Mouse (Mus musculus) spleen, adult 10 weeks (tissue): ENCODE results near the gene Cyb561d2. TPM values are rescaled to one million over a fixed set of nuclear protein-coding genes. Genes with fewer than 3 reads are reported as not detected.

Experiments
- polyA plus RNA-seq: library from polyadenylated mRNA; stranded (reverse); fragments of 350-450 nt; fragmentation: Illumina TruSeq; extraction: RNeasy Lipid Tissue Mini Kit (QIAGEN cat#74804); gene quantifications from one replicate; pipeline ENCODE4 v1.2.3, GENCODE M21; 2015; ENCODE audit warnings: low replicate concordance; ENCODE audit not compliant: insufficient read depth

Gene Cyb561d2
- 11.6 TPM for polyA plus RNA-seq

GRCm38 (mm10) chr9:107541474-107542351 lies at the start of gene Cyb561d2, which contains the start of gene Nprl2:
Cyb561d2 (minus strand) TSS chr9:107542193.
Nprl2 (plus strand) TSS chr9:107542226.

GRCm38 (mm10) chr9:107586974-107587832 lies 45.2 kb upstream of the Cyb561d2 start, which contains the start of gene Ifrd2:
Ifrd2 (plus strand) TSS chr9:107587642.

GRCm38 (mm10) chr9:107580501-107581317 lies 38.7 kb upstream of the Cyb561d2 start, which contains the start of gene Hyal3:
Hyal3 (plus strand) TSS chr9:107580818.

GRCm38 (mm10) chr9:107578587-107578986 lies 36.6 kb upstream of the Cyb561d2 start, which contains the start of gene Naa80:
Naa80 (plus strand) TSS chr9:107578887.

GRCm38 (mm10) chr9:107576357-107577107 lies 34.5 kb upstream of the Cyb561d2 start, which contains the start of gene Hyal1:
Hyal1 (plus strand) TSS chr9:107576927.

GRCm38 (mm10) chr9:107567702-107568319 lies 25.8 kb upstream of the Cyb561d2 start, which contains the start of gene Hyal2:
Hyal2 (plus strand) TSS chr9:107567945.

GRCm38 (mm10) chr9:107563029-107563581 lies 21.1 kb upstream of the Cyb561d2 start, which contains the start of gene Tusc2:
Tusc2 (plus strand) TSS chr9:107563255.

GRCm38 (mm10) chr9:107551117-107551889 lies 9.3 kb upstream of the Cyb561d2 start, which contains the start of gene Rassf1:
Rassf1 (plus strand) TSS chr9:107551555.

GRCm38 (mm10) chr9:107547026-107547425 lies 5.0 kb upstream of the Cyb561d2 start, which contains the start of gene Zmynd10:
Zmynd10 (plus strand) TSS chr9:107547298.

GRCm38 (mm10) chr9:107533791-107534407 lies 8.1 kb downstream of the Cyb561d2 start, which contains the start of gene Tmem115:
Tmem115 (plus strand) TSS chr9:107533945.

Other genes with a start within 250 kb of the Cyb561d2 start
- 3.9 TPM for gene Cish, start 246.2 kb downstream of the Cyb561d2 start, polyA plus RNA-seq
- 12.2 TPM for gene Hemk1, start 203.8 kb downstream of the Cyb561d2 start, polyA plus RNA-seq
- 0.30 TPM for gene 6430571L13Rik, start 201.6 kb downstream of the Cyb561d2 start, polyA plus RNA-seq
- gene Cacna2d2, start 142.6 kb downstream of the Cyb561d2 start, polyA plus RNA-seq: 0.33 TPM
- gene Tmem115, start 8.2 kb downstream of the Cyb561d2 start, polyA plus RNA-seq: 5.3 TPM
- gene Nprl2, start within 50 bp of the Cyb561d2 start, polyA plus RNA-seq: 20.9 TPM
- 0.14 TPM for gene Zmynd10, start 5.1 kb upstream of the Cyb561d2 start, polyA plus RNA-seq
- gene Rassf1, start 9.4 kb upstream of the Cyb561d2 start, polyA plus RNA-seq: 39.0 TPM
- gene Tusc2, start 21.1 kb upstream of the Cyb561d2 start, polyA plus RNA-seq: 30.9 TPM
- 3.6 TPM for gene Hyal2, start 25.8 kb upstream of the Cyb561d2 start, polyA plus RNA-seq
- gene Hyal1, start 34.7 kb upstream of the Cyb561d2 start, polyA plus RNA-seq: 4.6 TPM
- gene Naa80, start 36.7 kb upstream of the Cyb561d2 start, polyA plus RNA-seq: 2.7 TPM
- gene Hyal3, start 38.6 kb upstream of the Cyb561d2 start, polyA plus RNA-seq: 0.12 TPM
- gene Ifrd2, start 45.4 kb upstream of the Cyb561d2 start, polyA plus RNA-seq: 38.0 TPM
- 1.8 TPM for gene Sema3b, start 67.0 kb upstream of the Cyb561d2 start, polyA plus RNA-seq
- 273 TPM for gene Gnai2, start 93.2 kb upstream of the Cyb561d2 start, polyA plus RNA-seq
- not detected for gene Slc38a3, start 127.3 kb upstream of the Cyb561d2 start, polyA plus RNA-seq
- gene Gnat1, start 137.5 kb upstream of the Cyb561d2 start, polyA plus RNA-seq: not detected
- 17.7 TPM for gene Sema3f, start 168.3 kb upstream of the Cyb561d2 start, polyA plus RNA-seq
- 334 TPM for gene Rbm5, start 228.8 kb upstream of the Cyb561d2 start, polyA plus RNA-seq